Mouse (Mus musculus) right cerebral cortex, postnatal 10 days (tissue): ENCODE results near the gene Kcnj8.

Experiments
- DNase-seq, 2 experiments: peaks; one replicate each; pipeline ENCODE4 v3.0.0; 2021; ENCODE audit warnings: low spot score in 2 of 2

Kcnj8 gene

DNA sequence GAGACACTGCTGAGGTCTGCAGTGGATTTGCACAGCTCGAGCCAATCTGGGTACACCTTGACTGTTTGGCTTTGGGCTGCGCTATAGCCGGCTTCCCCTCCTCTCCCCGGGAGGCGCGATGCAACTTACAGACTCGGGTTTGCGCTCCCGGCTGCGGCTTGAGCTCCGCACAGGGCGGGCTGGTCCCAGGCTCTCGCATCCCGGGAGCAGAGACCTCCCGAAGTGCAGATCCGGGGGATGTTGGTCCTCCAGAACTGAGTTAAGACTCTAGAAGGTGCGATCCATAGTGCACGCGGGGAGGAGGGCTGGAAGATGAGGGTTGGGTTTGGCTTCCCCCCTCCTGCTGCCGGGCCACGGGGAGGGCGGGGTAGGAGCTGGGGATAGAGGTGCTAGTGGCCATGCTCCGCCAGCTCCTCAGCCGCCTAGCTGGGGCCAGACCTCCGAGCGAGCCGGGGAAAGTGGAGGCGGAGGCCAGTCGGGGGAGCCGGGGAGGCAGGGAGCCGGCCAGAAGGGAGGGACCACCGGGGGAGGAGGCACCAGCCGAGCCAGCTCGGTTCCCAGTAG is at the start of gene Kcnj8:
Gene Kcnj8, minus strand, starts transcription at position 560 of the 564 bp plus-strand sequence.
- DNase-seq, result peak; percentile 32 to 44

DNA sequence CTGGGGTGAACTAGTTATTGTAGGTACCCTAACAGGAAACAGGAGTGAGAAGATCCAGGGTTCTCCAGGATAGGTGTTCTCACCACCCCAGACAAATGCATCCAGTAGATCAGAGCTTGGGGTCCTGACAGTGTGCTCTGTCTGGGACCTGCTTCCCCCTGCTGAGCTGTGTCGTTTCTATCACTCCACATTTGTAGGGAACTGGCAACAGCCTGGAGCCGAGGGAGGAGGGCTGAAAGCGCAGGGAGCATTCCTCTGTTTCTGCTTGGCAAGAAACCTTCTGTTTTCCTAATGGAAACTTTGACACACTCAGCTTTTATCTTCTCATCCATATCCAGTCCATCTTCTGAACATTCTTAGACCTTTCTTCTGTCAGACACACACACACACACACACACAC is 45.2 kb upstream of the Kcnj8 start:
- DNase-seq, result no peak

DNA sequence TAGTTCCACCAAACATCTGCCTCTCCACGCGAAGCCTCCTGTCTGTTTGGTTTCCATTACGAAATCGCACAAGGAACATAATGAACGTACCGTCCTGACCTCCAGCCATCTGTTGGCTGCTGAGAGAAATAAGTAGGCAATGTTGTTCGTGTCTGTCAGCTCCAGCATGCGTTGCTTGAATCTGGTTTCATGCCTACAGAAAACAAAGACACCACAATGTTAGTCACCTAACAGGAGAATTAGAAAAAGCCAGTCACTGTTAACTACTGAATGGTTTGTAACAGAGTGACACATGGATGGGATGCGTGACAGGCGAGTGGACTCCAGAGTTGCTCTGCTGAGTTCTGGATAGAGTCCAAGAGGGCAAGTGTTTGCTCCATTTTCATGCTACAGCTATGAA is 42.9 kb upstream of the Kcnj8 start:
- DNase-seq, result peak in 1 of 2 experiments; percentile 27

DNA sequence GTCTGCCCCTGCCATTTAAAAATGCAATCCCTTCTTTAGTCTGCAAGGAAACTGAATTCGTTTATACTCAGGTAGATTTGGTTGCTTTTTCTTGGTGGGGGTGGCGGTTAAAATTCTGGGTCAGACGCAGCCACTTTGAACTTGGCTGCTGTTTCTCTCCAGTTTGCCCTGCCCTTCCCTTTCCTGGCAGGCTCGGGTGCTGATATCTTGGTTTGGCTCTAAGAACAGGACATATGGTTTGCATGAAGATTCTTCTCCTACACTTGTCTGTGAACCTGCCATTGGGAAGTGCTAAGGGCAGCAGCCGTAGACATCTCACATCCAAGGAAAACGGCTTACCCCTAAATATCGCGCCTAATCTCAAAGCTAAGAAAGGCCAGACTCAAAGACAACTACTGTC is 41.0 kb upstream of the Kcnj8 start:
- no peak for DNase-seq

DNA sequence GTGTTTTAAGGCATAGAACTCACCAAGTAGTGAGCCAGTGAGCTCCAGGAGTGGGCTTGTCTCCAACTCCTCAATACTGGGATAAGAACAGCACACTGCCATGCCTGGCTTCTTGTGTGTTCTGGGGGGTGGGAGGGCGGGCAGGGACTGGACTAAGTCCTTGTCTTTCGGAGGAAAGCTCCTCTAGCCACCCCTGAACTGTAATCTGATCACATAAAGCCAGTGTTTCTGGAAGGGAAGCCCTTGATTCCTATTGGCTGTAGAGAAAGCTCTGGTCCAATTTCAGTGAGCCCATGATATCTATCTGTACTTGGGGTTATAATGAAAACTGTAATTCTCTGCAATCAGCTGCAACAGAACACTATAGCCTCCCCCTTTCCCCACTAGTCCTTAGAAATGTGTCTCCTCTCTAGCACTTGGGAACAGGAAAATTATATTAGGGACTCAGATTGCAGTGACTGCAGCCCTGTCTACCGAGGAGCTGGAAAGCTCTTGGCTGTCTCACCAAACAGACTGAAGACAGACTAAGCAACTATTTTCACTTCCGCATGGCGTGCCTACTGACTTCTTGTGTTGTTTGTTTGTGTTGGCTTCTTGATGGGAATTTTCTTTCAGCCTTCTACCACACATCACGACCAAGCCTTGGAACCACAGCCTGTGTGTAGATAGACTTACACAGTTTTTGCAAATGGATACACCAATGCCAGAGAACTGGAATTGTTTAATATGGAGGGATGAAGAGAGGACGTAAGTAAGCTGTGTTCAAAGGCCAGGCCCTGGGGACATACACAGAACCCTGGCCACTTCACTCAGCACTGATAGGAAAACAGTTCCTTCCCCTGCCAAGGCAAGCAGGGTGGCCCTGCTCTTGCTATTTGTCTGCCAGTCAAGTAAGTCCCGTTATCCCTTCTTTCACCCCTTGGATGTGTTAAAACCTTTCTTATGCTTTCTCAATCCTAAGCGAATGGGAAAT is 38.3 kb upstream of the Kcnj8 start:
- DNase-seq, result no peak

DNA sequence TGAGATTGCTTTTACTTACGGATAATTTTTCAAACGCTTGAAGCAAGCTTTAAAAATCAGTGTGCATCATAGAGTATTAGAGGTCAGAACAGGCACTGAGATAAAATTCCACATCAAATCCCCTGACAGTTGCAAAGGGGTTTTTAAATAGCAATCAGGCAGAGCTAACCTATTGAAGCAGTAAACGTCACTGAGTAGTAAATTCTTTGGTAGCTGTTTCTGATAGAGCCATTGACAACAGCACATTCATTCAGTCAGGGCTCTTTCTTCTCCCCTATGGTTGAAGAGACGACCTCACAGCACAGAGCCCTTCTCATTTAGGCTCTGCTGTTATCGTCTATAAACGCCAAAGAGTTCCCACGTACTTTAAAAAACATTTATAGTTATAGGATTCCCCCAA is 35.7 kb upstream of the Kcnj8 start:
- DNase-seq, result no peak

- DNase-seq, result no peak
Observed at GRCm38 (mm10) chr6:142602772-142603171, 31.4 kb upstream of the Kcnj8 start.

DNA sequence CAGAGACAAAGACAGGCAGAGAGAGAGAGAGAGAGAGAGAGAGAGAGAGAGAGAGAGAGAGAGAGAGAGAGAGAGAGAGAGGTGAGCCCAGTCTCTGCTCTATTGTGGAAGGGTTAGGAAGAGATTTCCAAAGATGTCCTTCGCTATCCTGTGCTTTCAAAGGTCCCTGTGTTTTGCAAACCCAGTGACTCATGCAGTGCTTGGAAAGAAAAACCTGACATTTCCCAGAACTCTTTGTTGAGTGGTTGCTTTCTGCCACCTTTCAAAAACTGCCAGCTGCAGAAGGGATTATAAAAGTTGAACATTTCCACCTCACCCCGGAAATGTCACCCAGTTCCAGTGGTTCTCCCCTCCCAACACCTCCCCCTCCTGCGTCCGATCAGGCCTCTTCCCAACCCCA is 7.4 kb upstream of the Kcnj8 start:
- DNase-seq, result no peak

DNA sequence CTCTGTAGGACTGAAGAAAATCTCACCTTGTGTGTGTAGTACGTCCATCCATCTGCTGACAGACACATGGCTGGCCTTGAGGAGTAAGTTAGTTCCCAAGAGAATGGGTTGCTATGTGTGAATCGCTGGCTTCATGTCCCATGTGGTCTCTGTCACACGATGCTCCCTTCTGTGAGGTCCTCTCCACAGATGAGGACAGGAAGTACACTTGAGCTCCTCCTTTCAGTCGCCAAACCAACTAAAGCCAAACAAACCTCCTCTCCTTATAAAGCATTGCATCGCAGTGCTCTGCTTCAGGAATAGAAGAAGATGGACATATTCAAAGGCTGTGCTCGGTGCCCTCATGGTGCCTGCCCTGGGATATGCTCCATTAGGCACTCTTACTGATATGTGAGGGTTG is 6.4 kb upstream of the Kcnj8 start:
- DNase-seq, result no peak

GRCm38 (mm10) chr6:142572876-142573275 is 1.5 kb upstream of the Kcnj8 start:
- no peak for DNase-seq

DNA sequence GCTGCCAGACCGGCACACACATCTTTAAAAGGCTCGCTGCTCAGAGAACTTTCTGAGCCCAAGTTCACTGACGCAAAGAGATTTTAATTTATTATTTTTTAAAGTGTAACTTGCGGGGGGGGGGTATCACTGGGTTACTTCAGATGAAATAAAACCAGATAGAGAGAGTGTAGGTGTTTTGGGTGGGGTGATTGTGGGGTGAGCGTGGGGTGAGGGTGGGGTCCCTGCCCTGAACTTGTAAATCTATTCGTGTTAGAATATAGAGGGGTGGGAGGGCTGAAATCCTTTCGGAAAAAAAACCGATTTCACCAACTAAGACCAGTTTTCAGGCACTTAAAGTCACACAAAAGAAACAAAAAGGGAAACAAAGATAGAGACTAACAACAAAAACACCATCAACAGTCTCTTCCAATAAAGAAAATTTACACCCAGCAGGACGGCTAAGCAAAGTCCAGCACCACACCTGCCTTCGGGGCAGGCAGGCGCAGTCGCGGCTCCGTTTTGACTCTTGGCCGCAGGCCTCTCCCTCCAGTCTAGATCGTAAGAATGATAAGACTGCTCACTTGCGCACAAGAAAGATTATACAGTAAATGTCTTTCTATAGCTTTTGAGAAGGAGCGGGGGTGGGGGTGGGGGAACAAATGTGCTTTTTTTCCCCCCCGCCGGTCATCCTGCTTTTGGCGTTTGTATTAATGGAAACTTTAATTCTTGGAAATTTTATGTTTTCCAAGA is 381 bp upstream of the Kcnj8 start:
- no peak for DNase-seq

GRCm38 (mm10) chr6:142570046-142570770 is 1.2 kb downstream of the Kcnj8 start:
- DNase-seq, result peak in 1 of 2 experiments; percentile 22

DNA sequence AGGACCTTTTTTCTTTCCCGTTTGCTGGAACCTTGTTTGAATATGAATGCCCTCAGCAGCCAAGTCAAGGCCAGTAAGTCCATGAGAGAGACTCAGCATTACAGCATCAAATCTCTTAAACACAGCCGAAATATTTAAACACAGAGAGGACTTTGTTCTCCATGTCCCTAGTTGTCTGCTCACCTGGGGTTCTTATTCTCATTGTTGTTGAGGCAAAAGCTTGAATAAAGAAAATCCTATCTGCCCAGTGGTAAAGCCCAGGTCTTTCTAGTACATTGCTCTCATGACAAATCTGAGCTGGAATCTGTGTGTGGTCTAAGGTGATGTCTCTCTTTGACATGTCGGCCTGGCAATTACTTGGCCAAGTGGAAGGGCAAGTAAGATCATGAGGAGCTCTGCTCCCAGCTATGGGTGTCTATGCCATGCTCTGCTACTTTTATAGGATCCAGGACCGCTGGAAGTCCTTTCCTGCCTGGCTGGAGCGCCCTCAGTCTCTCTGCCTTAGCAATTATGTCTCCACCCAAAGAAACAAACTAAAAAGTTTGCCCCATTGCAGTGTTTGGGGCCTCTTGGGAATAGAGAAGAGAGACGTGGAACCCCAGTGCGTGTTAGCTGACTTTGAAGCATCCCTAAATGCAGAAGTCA is 2.6 kb downstream of the Kcnj8 start:
- DNase-seq, result no peak

GRCm38 (mm10) chr6:142567452-142567851 is 4.0 kb downstream of the Kcnj8 start:
- DNase-seq, result no peak

DNA sequence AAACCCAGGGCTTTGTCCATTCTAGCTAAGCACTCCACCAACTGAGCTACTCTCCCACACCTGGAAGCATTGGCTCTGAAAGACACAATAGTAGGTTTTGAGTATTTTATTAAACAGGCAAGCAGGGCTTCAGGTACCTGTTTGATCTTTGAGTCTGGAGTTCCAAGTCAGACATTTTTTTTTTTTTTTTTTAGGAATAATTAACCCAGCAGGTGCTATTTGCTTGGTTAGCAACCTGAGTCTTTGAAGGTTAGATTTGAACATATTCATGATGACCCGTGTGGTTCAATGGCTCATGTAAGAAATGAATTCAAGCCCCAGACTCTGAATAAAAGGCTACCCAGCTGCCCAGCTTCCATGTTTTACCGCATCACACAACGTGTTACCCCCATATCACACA is 6.7 kb downstream of the Kcnj8 start:
- DNase-seq, result no peak

- no peak for DNase-seq
Observed at GRCm38 (mm10) chr6:142561151-142561550, 10.3 kb downstream of the Kcnj8 start.

DNA sequence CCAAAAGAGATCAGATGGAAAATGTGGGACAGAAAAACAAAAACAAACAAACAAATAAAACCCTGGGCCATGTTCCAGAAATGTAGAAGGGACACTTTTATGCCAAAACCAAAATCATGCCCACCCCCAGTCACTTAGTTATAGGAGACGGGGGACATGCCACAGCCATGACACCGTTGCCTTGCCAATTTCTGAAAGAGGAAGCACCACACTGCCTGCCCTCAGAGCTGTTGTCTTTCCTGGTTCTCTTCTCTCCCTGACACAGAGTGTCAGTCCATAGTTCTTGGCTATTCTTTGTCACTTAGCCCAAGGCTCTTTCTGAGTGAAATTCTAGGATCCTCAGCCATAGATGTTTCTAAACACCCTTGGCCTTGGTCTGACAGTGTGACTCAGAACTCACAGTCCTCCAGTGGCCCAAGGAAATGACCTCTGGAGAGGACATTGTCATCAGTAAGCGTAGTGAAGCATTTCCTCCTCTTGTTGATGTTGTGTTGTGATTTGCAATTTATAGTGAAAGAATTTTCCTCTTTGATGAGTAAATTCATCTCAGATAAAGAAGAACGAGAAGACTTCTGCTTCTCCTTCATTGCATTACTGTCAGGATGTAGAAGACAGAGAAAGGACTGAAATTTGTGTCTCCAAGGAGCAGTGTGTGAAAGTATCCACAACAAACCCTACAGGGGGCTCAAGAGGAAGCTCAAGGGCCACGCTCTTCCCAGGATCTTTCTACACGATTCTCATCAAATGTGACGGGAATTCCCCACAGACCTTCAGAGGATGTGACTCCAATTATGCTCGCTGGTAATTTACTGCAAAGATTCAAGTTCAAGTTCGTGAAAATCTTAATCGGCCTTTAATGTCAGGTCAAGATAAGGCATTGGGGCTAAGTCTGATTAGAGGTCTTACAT is 12.4 kb downstream of the Kcnj8 start:
- DNase-seq, result no peak

DNA sequence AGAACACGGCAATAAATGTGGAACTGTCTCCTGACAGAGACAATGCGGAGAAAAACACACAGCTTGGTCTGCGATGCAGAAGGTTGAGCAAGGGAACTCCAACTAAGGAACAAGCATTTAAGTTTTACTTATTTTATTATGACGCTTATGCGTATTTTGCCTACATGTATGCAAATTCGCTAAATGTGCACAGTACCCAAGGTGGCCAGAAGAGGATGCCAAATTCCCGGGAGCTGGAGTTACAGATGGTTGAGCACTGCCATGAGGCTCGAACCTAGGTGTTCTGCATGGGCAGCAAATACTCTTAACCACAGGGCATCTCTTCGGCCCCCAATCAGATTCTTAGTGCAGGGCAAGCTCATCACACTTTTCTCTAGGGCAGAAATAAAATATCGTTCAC is 13.3 kb downstream of the Kcnj8 start:
- DNase-seq, result peak in 1 of 2 experiments; percentile 32

- DNase-seq, result no peak
Observed at GRCm38 (mm10) chr6:142555988-142556387, 15.4 kb downstream of the Kcnj8 start.

DNA sequence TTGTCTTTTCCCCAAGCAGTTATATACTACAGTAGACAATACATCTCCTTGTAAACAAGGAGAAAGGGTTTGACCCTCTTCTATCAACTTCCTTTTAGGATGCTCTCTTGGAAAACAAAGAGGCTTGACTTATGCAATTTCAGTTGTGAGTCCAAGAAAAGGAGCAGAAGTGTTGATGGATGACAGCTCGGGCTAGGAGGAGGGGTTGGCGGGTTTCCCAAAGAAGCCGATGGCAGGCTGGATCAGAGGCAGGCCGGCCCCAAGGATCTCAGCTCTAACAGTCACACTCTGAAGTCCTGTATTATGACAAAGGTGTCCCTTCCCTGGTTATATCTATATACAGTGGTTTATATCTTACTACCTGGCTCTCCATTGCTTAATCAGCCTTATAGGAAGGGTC is 19.9 kb downstream of the Kcnj8 start:
- DNase-seq, result no peak
